In the genomic region with DNA sequence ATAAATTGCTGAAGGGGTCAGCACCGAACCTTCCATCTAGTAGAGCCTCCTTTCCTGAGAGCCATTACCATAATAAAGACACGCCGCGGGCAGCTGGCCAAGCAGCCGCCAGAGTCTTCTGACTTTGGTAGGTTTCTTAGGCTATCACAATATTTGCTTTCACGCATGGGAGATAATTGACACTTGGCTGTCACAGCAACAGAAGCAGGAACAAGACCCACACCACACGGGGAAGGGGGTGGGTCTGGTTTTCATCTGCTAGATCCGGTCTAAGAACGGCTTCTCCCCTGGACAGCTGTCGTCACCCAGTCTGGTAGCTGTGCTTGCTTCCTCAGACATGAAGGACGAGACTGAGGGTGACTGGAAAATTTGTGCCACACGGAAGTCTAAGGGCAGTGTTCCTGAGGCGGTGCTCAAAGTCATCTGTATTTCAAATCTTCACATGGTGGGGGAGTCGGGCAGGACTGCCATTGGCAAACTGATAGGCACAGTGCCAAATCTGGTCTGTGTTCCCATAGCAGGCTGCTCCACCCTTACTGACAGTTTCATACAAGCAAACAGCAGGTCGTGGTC, we compare ENCODE assay signal across 10 mouse cellular contexts.
A peak's percentile ranks its signal among the peaks of the same experiment; 100 is the strongest.
DNase-seq lines count a peak whose midpoint lies in the region; ATAC-seq and TF ChIP-seq lines count a peak whose summit lies in the region.
"Had no signal": no experiment of that assay in that cellular context is flagged by ENCODE, and none has a peak within 500 bp of the region (broad histone marks: within the 10 kb centered on the region; RNA-seq: fewer than 3 reads in every experiment).

No protein-coding gene starts in this region.

- H3K4me2 ChIP-seq in heart, embryonic 14.5 days (ENCODE audit: low read length) = peak overlapping the region; percentile 60
- H3K4me2 ChIP-seq in intestine, postnatal 0 days (replicated peaks; ENCODE audit: low read depth) = peak overlapping the region; percentile 18; the same call in 1 of the 2 replicates
- H3K4me2 ChIP-seq in midbrain, postnatal 0 days (ENCODE audit: low read depth, low read length, poor library complexity, severe bottlenecking) = no peak overlapping the region
- H3K4me2 ChIP-seq: embryonic facial prominence, embryonic 13.5 days; midbrain, embryonic 12.5 days had no signal

- H3K27me3 ChIP-seq in heart, embryonic 14.5 days (ENCODE audit: control insufficient read depth, insufficient read depth, low read length) = no peaks in the 10 kb centered on the region
- no peaks in the 10 kb centered on the region for H3K27me3 ChIP-seq in intestine, postnatal 0 days (replicated peaks; ENCODE audit: control insufficient read depth, insufficient read depth, low read length)
- H3K27me3 ChIP-seq in midbrain, postnatal 0 days (ENCODE audit: insufficient read depth, low read length) = no peaks in the 10 kb centered on the region
- H3K27me3 ChIP-seq in cerebellum, adult 2 months (ENCODE audit: control insufficient read depth, insufficient read depth, low read length) = no peaks in the 10 kb centered on the region
- H3K27me3 ChIP-seq: midbrain, embryonic 12.5 days had no signal

- peak overlapping the region; percentile 50 for H3K9ac ChIP-seq in heart, embryonic 14.5 days (ENCODE audit: low read length)
- no peak overlapping the region for H3K9ac ChIP-seq in intestine, postnatal 0 days (ENCODE audit: low read depth, low read length)
- H3K9ac ChIP-seq in midbrain, postnatal 0 days (replicated peaks; ENCODE audit: low read length, poor library complexity, severe bottlenecking) = no peak overlapping the region
- H3K9ac ChIP-seq: embryonic facial prominence, embryonic 13.5 days; midbrain, embryonic 12.5 days had no signal

- H3K27ac ChIP-seq in heart, embryonic 14.5 days (replicated peaks in 1 of 2; ENCODE audit: control insufficient read depth in 1 of 2, insufficient read depth in 1 of 2, low read depth in 2 of 2, low read length in 2 of 2) = peak overlapping the region in 1 of 2 experiments; percentile 33; a peak in 2 of 4 replicates
- no peak overlapping the region for H3K27ac ChIP-seq in intestine, postnatal 0 days (ENCODE audit: low read depth, low read length)
- H3K27ac ChIP-seq in midbrain, postnatal 0 days (ENCODE audit: low read depth, low read length) = no peak overlapping the region
- H3K27ac ChIP-seq in cerebellum, adult 2 months (ENCODE audit: insufficient read depth, low read length) = no peak overlapping the region
- H3K27ac ChIP-seq: embryonic facial prominence, embryonic 13.5 days; midbrain, embryonic 12.5 days had no signal

- H3K4me3 ChIP-seq in heart, embryonic 14.5 days (ENCODE audit: control insufficient read depth in 1 of 2, insufficient read depth in 1 of 2, low read depth in 1 of 2, low read length in 2 of 2) = peak overlapping the region; percentile 13 to 21
- H3K4me3 ChIP-seq in intestine, postnatal 0 days (ENCODE audit: low read depth, low read length) = no peak overlapping the region
- no peak overlapping the region for H3K4me3 ChIP-seq in midbrain, postnatal 0 days (ENCODE audit: low read depth, low read length)
- no peak overlapping the region for H3K4me3 ChIP-seq in cerebellum, adult 2 months (replicated peaks; ENCODE audit: insufficient read depth, low read depth, low read length)
- H3K4me3 ChIP-seq: embryonic facial prominence, embryonic 13.5 days; midbrain, embryonic 12.5 days had no signal

- TF ChIP-seq POLR2A in cerebellum, adult 2 months (IDR thresholded peaks at IDR 0.05; ENCODE audit: borderline replicate concordance, insufficient read depth, low read length) = no peak

- no peaks in the 10 kb centered on the region for H3K36me3 ChIP-seq in heart, embryonic 14.5 days (ENCODE audit: control insufficient read depth, insufficient read depth, low read length)
- no peaks in the 10 kb centered on the region for H3K36me3 ChIP-seq in intestine, postnatal 0 days (ENCODE audit: control insufficient read depth, insufficient read depth)
- H3K36me3 ChIP-seq in midbrain, postnatal 0 days (ENCODE audit: insufficient read depth, low read length) = no peaks in the 10 kb centered on the region
- H3K36me3 ChIP-seq: embryonic facial prominence, embryonic 13.5 days; midbrain, embryonic 12.5 days had no signal

- TF ChIP-seq CTCF in intestine, postnatal 0 days (IDR thresholded peaks at IDR 0.05; ENCODE audit: low read depth) = no peak
- no peak for TF ChIP-seq CTCF in midbrain, postnatal 0 days (IDR thresholded peaks at IDR 0.05)
- TF ChIP-seq CTCF in cerebellum, adult 2 months (IDR thresholded peaks at IDR 0.05; ENCODE audit: borderline replicate concordance, insufficient read depth, low read depth, low read length) = no peak

- no peaks in the 10 kb centered on the region for H3K9me3 ChIP-seq in heart, embryonic 14.5 days (ENCODE audit: control insufficient read depth, low read length)
- no peaks in the 10 kb centered on the region for H3K9me3 ChIP-seq in intestine, postnatal 0 days (ENCODE audit: control insufficient read depth)
- no peaks in the 10 kb centered on the region for H3K9me3 ChIP-seq in midbrain, postnatal 0 days (ENCODE audit: low read length)
- H3K9me3 ChIP-seq: embryonic facial prominence, embryonic 13.5 days; midbrain, embryonic 12.5 days had no signal

- H3K4me1 ChIP-seq in heart, embryonic 14.5 days (ENCODE audit: control insufficient read depth in 2 of 2, insufficient read depth in 2 of 2, low read length in 2 of 2) = peaks cover 7 to 11% of the 10 kb centered on the region in 2 experiments; a peak in 3 of 4 replicates
- H3K4me1 ChIP-seq in intestine, postnatal 0 days (replicated peaks; ENCODE audit: control insufficient read depth, insufficient read depth, low read length) = 0 out of 2 replicates have a peak, but pooled peaks cover 3% of the 10 kb centered on the region
- no peaks in the 10 kb centered on the region for H3K4me1 ChIP-seq in midbrain, postnatal 0 days (ENCODE audit: insufficient read depth, low read length)
- H3K4me1 ChIP-seq in cerebellum, adult 2 months (ENCODE audit: control insufficient read depth, insufficient read depth, low read length) = no peaks in the 10 kb centered on the region

- intact Hi-C loops in left cerebral cortex, postnatal 4 days (cut with DNase I) = no loop called here
- intact Hi-C loops in left cerebral cortex, postnatal 14 days (cut with DNase I) = no loop called here

- peak; percentile 27 for DNase-seq in left cerebral cortex, postnatal 4 days
- no peak for DNase-seq in left cerebral cortex, postnatal 14 days (ENCODE audit: low spot score in 2 of 2)
- DNase-seq in midbrain, postnatal 0 days (ENCODE audit: low spot score) = peak; percentile 39
- DNase-seq in spleen, postnatal 10 days (ENCODE audit: low spot score in 2 of 2) = no peak
- DNase-seq in cerebellum, adult 2 months = no peak
- DNase-seq: right cerebral cortex, postnatal 4 days had no signal

- ATAC-seq in heart, embryonic 14.5 days (ENCODE audit: insufficient number of reproducible peaks, insufficient read depth, low FRiP score, low read depth) = peak; percentile 81; the same call in 1 of the 2 replicates
- ATAC-seq in intestine, postnatal 0 days = no peak
- ATAC-seq in midbrain, postnatal 0 days (ENCODE audit: low FRiP score) = no peak

- WGBS in heart, embryonic 14.5 days = 17% methylated on average over 15 of the region's 15 CpGs
- WGBS in intestine, postnatal 0 days = 42% methylated on average over 15 of the region's 15 CpGs
- WGBS in midbrain, postnatal 0 days = 43% methylated on average over 15 of the region's 15 CpGs
- 6% methylated on average over 15 of the region's 15 CpGs for WGBS in cerebellum, adult 2 months

Comparison
In these comparisons a context has a peak if more than half of its experiments do, and no peak if none do; other contexts are left out.
1. DNase-seq: peak in left cerebral cortex, postnatal 4 days (single experiment) and midbrain, postnatal 0 days (single experiment); none in left cerebral cortex, postnatal 14 days (0 of 2), spleen, postnatal 10 days (0 of 2) and cerebellum, adult 2 months (0 of 2).
2. H3K4me3 ChIP-seq: peak in heart, embryonic 14.5 days (2 of 2); none in intestine, postnatal 0 days (single experiment), midbrain, postnatal 0 days (single experiment) and cerebellum, adult 2 months (single experiment).